Mouse (Mus musculus) cerebellum, adult 2 months (tissue): Measurements from ENCODE around the gene Acaca.

Source experiments
- CTCF ChIP-seq: fragments of 200-500 bp; IDR thresholded peaks from 2 replicates; pipeline ENCODE4 v1.5.1; 2011; ENCODE audit warnings: low read depth, mild to moderate bottlenecking, control low read depth, low read length, moderate library complexity, borderline replicate concordance; ENCODE audit not compliant: insufficient read depth
- POLR2A ChIP-seq: fragments of 200-500 bp; IDR thresholded peaks from 2 replicates; pipeline ENCODE4 v1.6.1; 2011; ENCODE audit warnings: low read length, control low read depth, borderline replicate concordance; ENCODE audit not compliant: insufficient read depth

- no peak for TF ChIP-seq CTCF
- no peak for TF ChIP-seq POLR2A
Measured at GRCm38 (mm10) chr11:84272574-84272973, 143.1 kb downstream of the Acaca start.
